Mouse (Mus musculus) frontal cortex, adult (tissue): Measurements from ENCODE around the gene Cacna1a.
A peak's percentile ranks its signal among the peaks of the same experiment; 100 is the strongest.

Experiments
- ATAC-seq: cut with Nextera tagmentation; 2 replicates; pipeline ENCODE4 v1.9.2; 2017; ENCODE audit warnings: mild to moderate bottlenecking, moderate library complexity, mixed read lengths; ENCODE audit not compliant: low TSS enrichment

Gene Cacna1a

GRCm38 (mm10) chr8:84637946-84638554 is 249.8 kb downstream of the Cacna1a start:
- ATAC-seq, result no peak

DNA sequence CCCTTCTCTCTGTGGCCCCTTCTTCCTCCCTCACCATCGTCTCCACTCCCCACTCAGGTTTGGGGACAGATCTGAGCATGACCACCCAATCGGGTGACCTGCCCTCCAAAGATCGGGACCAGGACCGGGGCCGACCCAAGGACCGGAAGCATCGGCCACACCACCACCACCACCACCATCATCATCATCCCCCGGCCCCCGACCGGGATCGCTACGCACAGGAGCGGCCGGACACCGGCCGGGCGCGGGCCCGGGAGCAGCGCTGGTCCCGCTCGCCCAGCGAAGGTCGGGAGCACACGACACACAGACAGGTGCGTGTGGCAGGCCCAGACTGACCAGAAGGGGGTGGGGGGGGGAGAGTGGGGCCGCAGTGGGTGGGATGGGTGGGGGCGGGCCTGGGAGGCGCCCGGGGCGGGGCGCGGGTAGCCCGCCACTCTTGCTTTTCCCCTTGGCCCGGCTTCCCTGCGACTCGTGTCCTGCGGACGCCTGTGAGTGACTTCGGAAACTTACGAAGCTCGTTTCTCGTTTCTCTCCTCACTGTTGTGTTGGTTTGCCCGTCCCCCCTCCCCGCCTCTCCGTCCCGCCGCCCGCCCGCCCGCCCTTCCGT is 250.4 kb downstream of the Cacna1a start:
- no peak for ATAC-seq

DNA sequence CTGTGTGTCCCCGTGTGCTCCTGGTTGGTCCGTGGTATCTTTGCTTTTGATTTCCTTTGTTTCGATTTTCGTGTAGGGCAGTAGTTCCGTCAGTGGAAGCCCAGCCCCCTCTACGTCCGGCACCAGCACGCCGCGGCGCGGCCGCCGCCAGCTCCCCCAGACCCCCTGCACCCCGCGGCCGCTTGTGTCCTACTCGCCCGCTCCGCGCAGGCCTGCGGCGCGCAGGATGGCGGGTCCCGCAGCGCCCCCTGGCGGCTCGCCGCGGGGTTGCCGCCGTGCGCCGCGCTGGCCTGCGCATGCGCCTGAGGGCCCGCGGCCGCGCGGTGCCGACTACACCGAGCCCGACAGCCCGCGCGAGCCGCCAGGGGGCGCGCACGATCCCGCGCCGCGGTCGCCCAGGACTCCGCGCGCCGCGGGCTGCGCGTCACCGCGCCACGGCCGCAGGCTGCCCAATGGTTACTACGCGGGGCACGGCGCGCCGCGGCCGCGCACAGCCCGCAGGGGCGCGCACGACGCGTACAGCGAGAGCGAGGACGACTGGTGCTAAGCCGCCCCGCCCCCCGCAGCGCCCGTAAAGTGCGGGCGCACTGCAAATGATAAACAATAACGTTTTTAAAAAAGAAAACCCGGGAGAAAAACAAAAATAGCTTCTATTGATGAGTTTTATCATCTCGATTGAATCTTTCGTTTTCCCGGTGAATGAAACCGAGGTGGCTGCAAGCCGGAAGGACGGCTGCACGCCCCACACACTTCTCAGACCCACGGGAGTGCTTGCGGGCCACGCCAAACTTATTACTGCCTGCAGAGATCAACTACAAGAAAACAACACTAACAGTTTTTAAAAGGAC is 251.1 kb downstream of the Cacna1a start:
- peak; percentile 83 for ATAC-seq

DNA sequence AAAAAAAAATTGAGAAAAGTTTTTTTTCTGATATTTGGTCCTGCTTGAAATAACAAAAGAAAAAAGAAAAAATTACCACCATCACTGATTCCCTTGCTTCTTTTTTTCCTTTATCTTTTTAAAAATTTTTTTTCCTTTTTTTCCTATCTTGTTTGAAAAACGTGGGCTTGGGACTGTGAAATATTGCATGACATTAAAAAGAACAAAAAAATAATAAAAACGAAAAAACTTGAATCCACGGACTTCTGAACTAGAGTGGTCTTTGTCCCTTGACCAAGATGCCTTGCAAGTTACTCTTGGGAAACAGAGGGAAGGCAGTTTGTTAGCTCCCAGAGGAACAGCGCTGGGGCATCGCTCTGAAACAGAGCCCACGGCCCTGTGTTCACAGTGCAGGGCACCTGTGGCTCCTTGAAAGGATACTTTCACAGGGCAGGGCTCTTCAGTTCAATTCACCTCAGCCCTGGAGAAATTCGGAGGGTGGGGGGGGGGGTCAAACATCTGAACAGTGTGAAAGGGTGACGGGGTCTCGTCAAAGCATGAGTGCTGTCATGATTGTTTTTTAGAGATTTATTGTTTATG is 251.9 kb downstream of the Cacna1a start:
- ATAC-seq, result no peak

GRCm38 (mm10) chr8:84640617-84641294 is 252.5 kb downstream of the Cacna1a start:
- no peak for ATAC-seq

DNA sequence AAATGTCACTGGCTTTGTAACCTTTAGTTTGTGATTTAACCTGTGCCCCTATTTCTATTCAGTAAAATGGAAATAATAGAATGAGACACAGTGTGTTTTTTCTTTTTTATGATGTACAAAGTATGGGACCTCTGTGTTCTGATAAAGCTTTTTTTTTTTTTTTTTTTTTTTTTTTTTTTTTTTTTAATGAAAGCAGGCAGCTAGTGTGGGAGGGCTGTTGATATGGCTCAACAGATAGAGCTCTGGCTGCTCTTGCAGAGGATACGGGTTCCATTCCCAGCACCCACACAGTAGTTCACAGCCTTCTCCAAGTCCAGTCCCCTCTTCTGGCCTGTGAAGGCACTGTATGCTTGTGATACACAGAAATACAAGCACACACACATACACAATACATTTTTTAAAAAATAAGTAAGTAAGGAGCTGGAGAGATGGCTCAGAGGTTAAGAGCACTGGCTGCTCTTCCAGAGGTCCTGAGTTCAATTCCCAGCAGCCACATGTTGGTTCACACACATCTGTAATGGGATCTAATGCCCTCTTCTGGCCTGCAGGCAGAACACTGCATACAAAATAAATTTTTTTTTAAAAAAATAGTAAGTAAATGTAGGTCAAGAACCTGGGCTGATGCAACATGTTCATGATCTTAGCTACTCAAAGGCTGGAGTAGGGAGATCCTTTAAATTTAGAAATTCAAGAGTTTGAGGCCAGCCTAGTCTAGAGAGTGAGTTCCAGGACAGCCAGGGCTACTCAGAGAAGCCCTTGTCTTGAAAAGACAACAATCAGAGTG is 253.5 kb downstream of the Cacna1a start:
- ATAC-seq, result no peak

GRCm38 (mm10) chr8:84643019-84643418 is 254.8 kb downstream of the Cacna1a start:
- ATAC-seq, result no peak

DNA sequence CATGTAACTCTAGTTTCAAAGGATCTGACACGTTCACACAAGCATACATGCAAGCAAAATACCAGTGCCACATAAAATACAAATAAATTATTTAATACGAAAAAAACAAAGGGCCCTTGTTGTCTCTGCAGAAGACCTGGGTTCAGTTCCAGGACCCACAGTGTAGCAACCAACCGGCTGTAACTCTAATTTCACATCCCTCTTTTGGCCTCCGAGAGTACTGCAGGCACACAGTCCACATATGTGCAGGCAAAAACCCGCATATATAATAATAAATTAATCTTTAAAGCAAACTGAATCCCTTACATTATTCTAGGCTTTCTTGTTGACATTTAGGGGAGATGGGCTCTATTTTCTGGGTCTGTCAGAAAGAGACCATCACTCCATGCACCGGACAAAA is 258.6 kb downstream of the Cacna1a start:
- no peak for ATAC-seq

DNA sequence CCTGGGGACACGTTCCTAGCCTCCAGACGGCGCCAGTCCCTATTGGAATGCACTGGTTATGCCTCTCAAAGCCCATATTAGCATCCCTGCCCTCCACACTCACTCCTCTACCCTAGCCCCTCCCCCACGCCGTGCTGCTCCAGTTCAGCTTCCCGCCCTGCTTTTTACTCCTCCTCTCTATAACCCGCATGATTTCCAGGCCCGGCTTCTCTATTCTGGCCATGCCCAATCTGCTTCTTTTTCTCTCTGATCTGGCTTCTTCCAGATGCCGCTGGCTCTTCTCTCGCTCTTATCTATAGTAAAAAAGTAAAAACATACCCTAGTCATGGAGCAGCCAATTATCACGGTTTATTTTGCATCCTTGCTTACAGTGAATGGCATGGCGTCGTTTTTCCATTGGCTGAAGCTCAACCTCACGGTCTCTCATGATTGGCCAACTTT is 259.2 kb downstream of the Cacna1a start:
- peak; percentile 38; the same call in 1 of the 2 replicates for ATAC-seq

- no peak for ATAC-seq
These were observed 262.0 kb downstream of the Cacna1a start for GRCm38 (mm10) chr8:84650213-84650612.

GRCm38 (mm10) chr8:84653092-84653631 is 264.9 kb downstream of the Cacna1a start:
- no peak for ATAC-seq

DNA sequence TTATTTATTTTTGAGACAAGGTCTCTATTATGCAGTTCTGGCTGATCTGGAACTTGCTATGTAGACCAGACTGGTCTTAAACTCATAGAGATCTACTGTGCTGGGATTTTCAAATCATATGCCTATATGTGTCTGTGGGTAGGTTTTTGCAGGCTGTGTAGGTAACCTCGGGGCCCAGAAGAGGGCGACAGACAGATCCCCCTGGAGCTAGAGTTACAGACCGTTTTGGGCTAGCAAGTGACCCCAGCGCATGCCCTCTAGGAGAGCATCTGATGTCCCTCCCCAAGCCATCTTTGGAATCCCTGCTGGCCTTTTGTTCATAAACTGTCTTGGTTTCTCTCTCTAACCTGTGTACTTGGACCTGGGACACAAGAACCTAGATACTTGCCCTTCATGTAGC is 266.4 kb downstream of the Cacna1a start:
- no peak for ATAC-seq

DNA sequence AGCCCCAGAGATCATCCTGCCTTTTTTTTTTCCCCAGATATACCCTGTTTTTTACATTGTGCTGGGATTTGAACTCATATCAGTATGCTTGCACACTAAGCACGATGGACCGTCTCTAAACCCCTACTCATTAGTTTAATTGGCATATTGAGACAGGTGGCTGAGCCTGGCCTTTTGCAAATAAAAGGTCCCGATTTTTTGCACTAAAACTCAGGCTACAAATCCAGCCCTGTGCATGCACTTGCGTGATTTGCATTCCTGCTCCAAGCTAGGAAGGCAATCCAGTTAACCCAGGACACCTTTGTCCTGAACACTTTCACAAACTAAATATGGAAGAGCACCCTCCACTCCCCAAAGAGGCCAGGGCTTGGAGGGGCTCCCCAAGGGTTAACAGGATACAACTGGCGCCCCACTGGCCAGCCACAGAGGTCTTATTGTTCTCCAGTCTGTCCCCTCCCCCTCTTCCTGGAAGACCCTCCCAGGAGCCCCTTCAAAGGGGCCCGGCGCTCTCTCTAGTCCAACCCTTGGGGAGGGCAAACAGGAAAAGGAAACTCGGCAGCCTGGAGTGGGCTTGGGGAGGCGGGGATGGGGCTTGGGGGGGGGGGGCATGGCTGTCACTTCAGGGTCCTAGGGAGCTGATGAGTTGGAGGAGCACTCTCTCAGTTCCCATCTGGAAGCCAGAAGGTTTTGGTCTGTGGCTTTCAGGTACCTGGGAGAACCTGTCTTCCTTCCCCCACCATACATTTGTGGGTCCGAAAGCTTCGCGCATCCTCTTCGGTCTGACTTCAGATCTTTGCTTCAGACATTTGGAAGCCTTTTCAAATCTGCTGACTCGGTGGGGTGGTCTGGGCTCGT is 267.3 kb downstream of the Cacna1a start:
- no peak for ATAC-seq

DNA sequence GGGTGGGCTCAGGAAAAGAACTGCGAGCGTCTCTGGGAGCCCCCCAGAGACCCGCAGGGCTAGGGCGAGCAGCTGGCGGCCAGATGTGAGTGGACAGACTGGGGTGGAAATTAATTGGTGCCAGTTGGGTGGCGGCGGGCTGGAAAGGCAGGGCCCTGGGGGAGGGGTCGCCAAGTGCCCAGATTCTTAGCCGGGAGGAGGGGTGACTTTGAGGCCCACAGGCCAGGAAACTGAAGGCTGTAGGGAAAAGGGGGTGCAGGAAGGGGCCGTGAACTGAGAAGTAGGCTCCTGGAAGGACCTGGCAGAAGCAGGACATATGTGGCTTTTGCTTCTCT is 267.9 kb downstream of the Cacna1a start:
- ATAC-seq, result no peak

DNA sequence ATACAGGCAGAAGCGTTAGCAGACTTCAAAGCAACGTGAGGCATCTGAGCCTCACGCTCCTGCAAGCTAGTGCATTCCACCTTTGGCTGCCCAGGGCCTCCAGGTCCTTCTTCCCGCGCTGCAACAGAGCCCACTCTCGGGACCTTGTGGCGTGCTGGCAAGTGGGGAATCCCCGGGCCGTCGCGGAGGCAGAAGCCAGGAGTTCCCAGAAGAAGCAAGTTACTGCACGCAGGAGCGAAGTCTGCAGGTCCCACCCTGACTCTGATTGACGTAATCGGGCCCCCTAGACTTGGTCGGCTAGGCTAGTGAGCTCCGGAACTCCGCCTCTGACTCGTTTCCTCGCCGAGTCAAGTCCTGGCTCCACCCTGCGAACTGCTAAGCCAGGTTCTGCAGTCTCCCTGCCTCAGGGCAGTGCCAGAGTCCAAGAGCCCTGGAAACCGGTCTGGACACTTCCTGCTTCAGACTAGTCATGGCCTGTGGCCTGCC is 268.4 kb downstream of the Cacna1a start:
- no peak for ATAC-seq

DNA sequence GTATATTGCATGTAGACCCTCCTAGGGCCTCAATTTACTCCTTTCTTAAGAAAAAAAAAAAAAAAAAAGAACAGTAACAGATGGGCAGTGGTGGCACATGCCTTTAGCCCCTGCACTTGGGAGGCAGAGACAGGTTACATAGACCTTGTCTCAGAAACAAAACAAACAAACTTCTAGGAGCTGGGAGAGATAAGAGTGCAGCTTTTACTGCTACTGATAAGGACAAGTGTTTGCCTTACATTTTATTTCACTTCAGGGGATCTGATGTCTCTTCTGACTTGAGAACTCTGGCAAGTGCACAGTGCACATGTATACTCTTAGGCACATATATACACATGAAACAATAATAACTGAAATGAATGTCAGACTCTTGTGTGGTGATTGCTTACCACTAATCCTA is 269.0 kb downstream of the Cacna1a start:
- no peak for ATAC-seq

DNA sequence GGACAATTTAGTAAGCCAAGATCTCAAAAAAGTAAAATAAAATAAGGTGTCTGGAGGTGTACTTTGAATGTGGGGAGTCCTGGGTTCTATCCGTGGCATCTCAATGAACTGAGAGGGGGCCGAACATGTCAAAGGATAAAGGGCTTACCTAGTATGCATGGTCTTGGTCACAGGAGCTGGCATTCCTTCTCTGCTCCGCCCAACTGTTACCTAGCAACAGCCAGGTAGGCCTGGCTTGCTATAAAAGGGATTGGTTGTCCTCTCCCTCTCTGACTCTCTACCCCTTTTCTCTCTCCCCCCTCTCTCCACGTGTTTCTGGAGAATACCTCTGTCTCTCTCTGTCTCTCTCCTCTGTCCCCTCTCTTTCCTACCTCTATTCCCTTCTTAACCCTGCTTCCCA is 269.4 kb downstream of the Cacna1a start:
- no peak for ATAC-seq

GRCm38 (mm10) chr8:84658951-84659350 is 270.7 kb downstream of the Cacna1a start:
- ATAC-seq, result no peak

- ATAC-seq, result no peak
These were observed 271.9 kb downstream of the Cacna1a start for GRCm38 (mm10) chr8:84659936-84660818.
